Mouse (Mus musculus): ENCODE data around the gene Lmx1b. TPM values are rescaled to one million over a fixed set of nuclear protein-coding genes. Genes with fewer than 3 reads are reported as not detected.

Gene Lmx1b
- polyA plus RNA-seq (2017; shearing (Covaris generic)), result not detected

DNA sequence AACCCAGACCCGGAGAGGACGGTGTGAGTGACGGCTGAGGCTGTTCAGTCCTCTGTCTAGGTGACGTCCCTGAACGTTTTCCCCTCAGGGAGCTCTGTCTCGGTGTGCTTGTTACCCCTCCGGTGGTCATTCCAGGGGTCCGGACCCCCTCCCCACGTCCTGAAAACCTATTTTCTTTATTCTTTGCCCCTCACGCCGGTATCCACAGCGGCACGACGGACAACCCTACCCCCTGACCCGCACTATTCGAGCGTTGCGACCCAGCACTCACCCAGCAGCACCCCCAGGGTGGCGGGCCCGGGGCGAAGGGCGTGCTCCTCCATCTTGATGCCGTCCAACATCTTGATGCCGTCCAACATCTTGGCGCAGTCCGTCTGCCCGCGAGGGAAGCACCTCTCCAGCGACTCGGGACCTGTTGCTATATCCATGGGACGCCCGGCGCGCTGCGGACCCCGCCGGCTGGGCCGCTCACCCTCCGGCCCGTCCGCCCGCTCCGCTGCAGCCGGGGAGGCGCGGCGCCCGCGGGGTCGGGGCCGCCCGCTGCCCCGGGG, at the start of gene Lmx1b:
Gene Lmx1b (minus strand): TSS at position 341 of the 551 bp plus-strand sequence.

Other genes starting within 250 kb of the Lmx1b start
- 0.73 TPM for gene Zbtb34, start 209.2 kb downstream of the Lmx1b start, polyA plus RNA-seq (2017; shearing (Covaris generic))
- 32.9 TPM for gene Zbtb43, start 172.0 kb downstream of the Lmx1b start, polyA plus RNA-seq (2017; shearing (Covaris generic))
- 1.4 TPM for gene Mvb12b, start 247.4 kb upstream of the Lmx1b start, polyA plus RNA-seq (2017; shearing (Covaris generic))

All from CD4-positive, CD25-positive, alpha-beta regulatory T cell, adult 9 weeks (primary cell).